Mouse (Mus musculus): ENCODE measurements around the gene Zfp36.

Gene Zfp36

DNA sequence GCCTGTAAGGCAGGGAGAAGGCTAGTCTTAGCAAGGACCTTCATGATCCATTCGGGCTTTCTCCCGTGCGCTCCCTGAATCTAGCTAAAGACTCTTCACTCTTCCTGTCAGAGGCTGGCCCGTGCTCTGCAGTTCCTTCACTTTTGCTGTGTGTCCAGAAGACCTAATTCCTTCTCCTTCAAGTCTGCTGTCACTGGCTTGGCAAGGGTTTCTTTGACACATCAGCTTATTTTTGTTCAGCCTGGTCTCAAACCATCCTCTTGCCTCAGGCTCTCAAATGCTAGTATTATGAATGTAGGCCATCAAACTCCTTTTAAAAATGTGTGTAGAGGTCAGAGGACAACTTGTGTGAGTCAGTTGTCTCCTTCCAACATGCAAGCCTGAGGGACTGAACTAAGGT, 3.6 kb upstream of the Zfp36 start:
- no peak for DNase-seq

DNA sequence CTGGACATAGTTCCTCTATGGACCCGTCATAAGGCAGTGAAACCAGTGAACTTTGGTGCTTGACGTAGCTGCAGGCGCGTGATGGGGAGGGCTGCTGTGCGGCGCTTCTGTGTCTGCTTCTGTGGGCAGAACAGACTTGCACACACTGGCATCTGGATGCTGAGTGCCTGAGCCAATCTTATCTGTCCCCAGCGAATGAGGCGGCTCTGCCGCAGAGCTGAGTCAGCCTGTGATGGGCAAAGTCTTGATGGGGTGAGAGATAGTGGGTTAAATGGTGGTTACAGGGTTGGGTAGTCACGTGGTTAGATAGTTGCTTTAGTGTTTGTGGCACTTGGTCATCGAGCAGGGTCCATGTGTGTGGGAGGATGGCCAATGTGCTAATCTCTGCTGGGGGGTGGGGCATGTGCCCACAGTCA, 2.9 kb upstream of the Zfp36 start:
- DNase-seq = peak; percentile 86 to 89

DNA sequence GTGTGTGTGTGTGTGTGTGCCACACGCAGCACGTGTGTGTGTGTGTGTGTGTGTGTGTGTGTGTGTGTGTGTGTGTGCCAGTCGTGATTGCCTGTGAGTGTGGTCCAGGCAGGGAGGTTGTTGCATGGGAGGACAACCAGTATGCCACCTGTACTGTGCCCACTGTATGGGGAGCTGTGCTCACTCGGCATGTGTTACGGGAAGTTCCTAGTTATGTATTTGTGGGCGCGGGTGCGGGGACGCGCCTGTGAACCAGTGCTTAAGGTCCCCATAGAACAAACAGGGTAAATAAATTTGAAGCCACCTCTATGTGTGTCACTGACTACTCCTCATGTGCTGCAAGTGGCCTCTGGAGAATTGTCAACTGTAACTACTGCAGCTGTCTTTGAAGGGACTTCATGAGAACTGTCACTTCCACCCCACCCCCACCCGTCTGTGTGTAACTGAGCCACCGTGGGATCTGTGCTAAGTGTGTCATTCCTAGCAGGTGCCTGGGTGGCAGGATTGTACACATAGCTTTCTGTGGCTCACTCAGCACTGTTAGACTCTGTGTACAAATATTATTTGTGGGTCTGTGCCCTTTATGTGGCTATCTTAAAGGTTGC, 2.4 kb upstream of the Zfp36 start:
- peak in 1 of 2 experiments; percentile 84 for DNase-seq

DNA sequence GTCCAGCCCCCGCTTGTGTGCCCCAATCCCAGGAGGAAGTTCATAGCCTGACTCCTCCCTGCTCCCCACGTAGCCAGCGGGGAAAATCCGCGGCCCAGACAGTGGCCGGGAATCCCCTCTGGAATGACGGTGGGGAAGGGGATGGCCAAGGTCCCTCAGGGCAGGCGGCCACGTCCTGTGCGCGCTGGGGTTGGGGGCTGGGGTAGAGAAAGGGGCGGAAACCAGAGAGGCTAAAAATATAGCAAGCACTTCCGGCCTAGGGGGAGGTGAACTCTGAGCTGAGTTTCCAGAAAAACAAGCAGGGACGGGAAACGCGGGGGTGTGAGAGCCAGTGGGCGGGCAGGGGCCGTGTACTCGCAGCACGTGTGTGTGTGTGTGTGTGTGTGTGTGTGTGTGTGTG, 1.9 kb upstream of the Zfp36 start:
- peak; percentile 94 to 96 for DNase-seq

DNA sequence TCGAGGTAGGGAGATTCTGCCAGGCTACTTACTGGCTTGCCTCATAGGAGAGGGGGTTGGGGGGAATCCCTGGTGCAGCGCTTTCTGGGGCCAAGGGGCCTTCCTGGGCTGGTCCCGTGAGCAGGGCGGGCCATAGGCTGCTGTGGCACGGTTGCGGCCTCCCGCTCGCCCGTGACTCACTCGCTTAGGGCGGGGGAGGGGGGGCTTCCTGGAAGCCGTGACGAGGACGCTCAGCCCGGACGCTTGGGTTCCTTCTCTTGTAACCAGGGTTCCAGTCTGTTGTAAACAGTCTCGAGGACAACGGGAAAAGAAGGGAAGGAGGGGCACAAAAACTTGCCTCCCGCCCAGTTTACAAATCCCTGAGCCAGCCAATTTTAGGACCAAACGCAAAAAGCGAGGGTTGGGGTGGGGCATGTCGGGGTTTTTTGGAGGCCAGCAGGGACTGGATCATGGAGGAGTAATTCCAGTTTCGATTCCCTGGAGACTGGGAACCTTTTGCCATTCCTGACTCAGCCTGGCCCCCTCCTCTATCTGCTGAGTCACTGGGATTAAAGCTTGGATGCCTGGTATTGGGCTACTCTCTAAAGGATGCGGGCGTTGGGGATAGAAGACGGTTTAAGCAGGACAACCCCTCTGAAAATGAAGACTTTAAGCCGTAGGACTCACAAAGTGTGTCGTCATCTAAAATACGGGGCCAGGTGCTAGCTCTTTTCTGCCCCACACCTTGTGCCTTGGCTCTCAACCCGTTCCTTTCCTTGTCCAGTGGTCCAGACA, 1.2 kb upstream of the Zfp36 start:
- peak; percentile 93 to 95 for DNase-seq

DNA sequence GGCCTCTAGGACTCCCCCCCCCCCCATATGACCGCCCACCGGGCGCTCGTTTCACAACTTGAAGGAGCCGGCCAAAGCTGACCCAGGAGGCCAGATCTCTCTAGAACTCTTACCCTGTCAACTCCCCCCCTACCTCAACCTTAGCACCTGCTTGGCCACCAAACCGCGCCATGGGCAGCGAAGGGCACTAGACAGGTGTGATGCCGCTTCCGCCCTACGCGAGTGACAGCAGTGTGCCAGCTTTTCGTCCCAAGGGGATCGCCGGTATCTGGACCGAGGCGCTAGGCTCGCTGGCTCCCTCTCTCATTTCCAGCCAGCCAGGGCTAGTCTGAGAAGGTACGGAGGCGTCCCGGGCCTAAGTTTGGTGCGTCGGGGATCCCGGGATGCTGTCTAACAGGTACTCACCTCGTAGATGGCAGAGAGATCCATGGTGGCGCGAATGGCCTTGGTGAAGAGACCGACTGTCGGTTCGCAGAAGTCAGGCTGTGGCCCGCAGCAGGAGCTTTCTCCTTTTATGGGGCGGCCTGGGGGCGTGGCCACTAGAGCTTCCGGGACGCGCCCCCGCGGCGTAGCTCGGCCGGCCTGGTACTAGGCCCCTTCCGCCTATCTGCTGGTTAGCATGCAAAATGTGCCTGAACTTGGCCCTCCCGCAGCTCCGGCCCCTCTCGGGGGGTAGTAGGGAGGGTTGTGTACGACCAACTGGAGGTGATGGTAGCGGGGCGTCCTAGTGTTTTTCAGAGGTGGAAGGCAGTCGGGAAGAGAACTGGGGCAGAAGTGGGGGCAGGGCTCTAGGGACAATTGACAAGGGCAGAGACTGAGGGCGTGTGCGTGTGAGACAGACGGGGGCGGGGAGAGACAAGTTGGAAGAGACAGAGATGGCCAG, 1.0 kb downstream of the Zfp36 start:
- peak; percentile 99 for DNase-seq

DNA sequence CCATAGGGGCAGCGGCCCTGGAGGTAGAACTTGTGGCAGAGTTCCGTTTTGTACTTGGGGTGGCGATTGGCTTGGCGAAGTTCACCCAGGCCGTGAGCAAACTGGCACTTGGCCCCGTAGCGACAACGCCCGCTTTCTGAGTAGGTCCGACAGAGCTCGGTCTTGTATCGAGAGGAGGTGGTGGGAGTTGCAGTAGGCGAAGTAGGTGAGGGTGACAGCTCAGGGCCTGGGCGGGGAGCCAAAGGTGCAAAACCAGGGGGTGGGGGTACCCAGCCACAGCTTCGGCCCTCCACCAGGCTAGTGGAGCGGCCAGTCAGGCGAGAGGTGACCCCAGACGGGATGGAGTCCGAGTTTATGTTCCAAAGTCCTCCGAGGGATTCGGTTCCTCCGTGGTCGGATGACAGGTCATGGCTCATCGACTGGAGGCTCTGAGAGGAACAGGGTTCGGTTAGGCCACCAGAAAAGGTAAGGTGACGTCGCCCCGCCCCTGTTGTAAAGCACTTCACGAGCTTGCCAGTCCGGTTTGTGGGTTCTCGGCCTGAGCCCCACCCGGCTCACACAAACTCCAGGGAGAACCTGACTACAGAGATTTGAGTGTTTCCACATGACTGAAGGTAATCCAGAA, 1.9 kb downstream of the Zfp36 start:
- peak; percentile 78 to 79 for DNase-seq

DNA sequence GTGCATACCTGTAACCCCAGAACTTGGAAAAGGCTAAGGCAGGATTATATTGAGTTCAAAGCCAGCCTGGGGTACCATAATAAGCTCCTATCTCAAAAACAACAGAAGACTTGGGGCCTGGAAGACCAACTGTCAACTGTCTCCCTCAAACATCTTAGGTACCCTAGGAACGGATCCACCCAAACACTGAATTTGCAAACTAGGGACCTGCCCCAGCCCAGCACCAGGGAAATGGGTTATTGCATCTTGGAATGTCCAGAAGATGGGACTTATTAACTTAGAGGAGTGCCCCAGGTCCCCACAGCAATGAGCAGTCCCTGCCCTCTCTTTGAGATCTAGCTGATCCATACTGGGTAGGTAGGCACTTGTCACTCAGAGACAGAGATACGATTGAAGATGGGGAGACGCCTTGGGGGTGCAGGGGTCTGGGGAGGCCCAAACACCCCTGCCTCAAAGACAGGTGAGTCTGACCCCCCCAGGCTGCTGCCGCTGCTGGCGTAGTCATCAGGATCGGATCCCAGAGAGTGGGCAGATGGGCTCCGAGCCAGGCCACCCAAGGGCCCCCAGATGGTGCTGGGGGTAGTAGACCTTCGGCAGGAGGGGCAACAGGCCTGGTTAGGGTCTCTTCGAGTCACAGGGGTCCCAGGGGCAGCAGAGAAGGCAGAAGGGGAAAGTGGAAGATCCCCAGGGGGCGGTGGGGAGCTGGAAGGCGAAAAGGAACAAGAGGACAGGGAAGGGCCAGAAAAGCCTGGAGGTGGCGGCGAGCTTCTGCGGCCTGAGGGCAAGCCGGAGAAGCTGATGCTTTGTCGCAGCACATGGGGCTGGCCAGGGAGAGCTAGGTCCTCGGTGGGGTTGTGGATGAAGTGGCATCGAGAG, 2.6 kb downstream of the Zfp36 start:
- DNase-seq = peak; percentile 58 to 67

DNA sequence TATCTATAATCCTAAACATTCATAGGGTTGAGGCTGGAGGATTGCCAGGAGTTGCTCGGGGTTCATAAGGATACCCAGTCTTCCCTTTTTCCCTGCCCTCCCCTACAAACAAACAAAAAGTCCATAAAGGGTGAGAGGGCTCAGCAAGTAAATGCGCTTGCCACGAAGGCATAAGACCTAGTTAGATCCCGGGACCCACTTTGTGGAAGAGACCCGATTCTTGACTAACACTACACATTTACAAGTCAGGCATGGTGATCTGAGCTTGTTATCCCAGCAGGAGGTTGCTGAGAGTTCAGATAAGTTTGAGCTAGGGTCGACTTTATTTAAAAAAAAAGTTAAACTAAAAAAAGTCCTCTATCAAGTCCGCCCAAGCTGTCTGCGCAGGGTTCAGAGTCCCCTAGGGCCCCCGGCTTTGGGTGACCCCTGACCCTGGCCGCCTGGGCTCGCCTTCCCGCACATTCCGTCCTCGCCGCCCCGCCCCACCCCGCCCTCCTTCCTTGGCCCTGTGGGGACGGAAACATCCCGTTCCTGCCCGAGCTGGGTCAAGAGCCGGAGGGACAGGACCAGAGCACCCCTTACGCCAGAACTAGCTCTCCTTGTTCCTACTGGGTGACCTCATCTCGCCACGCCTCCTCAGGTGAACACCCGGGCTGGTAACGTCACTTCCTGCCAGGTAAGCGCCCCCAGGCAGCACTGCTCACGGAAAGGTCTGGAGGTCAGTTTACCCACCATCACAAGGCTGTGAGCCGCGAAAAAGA, 3.9 kb downstream of the Zfp36 start:
- DNase-seq = peak; percentile 87 to 88

DNA sequence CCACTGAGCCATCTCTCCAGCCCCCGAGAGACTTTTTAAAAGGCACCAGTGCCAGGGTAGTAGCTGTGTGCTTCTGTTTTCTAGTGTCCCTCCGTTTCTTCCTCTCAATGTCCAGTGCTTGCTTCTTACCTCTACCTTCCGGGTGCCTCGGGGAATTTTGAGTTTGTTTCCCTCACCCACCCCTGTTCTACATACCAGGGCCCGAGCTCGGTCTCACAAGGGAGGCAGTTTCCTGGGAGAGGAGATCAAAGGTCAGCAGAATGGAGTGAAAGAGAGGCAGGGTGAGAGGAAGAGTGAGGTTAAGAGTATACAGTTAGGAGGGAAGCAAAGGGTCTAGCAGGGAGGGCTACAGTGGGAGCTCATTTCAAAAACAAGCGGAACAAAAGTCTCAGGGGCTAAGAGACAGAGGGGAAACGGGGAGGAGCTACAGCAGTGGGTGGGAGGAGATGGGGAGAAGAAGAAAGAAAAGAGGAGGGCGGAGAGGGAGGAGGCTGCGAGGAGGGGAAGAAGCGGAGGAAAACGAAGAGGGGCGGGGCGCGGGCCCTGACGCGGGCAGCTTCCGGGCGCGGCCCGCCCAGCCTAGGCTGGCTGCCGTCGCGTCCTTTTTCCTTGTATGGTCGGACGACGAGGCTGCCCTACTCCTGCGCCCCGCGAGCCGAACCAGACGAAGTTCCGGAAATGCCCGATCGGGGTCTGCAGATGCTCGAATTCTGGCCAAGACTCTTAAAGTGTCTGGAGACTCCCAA, 4.7 kb downstream of the Zfp36 start:
- DNase-seq = peak; percentile 93 to 94

DNA sequence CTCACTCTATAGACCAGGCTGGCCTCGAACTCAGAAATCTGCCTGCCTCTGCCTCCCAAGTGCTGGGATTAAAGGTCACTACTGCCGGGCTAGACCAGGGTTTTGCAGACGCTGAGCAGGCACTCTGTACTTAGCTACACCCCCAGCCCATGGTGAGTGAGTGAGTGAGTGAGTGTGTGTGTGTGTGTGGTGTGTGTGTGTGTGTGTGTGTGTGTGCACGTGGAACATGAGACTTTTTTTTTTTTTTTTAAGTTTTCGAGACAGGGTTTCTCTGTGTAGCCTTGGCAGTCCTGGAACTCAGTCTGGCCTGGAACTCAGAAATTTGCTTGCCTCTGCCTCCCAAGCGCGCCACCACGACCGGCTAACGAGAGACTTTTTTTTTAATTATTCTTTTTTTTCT, 5.4 kb downstream of the Zfp36 start:
- DNase-seq = no peak

DNA sequence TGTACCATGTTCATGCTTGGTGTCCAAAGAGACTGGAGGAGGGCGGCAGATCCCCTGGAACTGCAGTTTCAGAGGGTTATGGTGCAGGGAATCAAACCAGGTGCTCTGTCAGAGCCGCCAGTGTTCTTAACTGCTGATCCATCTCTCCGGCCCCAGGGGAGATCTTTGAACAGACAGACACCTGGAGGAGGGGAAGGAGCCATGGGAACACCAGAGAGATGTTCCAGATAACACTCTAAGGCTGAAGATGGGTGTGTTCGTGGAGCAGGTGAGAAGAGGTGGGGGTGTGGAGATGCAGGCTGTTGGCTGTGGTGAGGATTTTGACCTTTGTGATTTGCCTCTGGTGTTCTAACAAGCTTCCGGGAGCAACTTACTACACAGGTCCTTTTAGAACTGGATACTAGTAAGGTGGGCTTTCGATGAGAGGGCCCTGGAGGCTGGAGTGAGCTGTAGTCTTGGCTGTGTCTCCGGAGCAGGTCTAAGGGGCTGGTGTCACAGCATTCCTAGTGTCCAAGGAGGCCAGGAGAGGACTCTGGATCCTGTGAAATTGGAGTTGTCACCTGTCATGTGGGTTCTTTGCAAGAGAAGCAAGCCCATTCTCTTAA, 6.1 kb downstream of the Zfp36 start:
- DNase-seq = peak in 1 of 2 experiments; percentile 24

DNA sequence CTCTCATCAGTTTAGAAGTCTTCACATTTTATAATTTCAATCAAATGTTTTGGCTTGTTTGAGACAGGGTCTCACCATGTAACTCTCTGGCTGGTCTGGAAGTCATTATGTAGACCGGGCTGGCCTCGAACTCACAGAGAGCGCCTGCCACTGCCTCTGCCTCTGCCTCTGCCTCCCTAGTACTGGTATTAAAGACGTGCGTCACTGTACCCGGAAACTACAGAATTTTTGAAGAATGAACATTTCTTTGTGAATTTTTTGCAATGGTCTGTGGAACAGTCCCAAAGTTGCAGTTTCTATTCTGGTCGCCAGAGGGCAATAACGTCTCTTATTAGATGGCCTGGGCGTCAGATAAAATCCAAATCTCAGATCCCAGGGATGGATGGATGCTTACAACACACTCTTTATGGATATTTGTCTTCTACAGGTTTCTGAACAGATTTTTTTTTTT, 6.9 kb downstream of the Zfp36 start:
- peak; percentile 88 to 89 for DNase-seq

DNA sequence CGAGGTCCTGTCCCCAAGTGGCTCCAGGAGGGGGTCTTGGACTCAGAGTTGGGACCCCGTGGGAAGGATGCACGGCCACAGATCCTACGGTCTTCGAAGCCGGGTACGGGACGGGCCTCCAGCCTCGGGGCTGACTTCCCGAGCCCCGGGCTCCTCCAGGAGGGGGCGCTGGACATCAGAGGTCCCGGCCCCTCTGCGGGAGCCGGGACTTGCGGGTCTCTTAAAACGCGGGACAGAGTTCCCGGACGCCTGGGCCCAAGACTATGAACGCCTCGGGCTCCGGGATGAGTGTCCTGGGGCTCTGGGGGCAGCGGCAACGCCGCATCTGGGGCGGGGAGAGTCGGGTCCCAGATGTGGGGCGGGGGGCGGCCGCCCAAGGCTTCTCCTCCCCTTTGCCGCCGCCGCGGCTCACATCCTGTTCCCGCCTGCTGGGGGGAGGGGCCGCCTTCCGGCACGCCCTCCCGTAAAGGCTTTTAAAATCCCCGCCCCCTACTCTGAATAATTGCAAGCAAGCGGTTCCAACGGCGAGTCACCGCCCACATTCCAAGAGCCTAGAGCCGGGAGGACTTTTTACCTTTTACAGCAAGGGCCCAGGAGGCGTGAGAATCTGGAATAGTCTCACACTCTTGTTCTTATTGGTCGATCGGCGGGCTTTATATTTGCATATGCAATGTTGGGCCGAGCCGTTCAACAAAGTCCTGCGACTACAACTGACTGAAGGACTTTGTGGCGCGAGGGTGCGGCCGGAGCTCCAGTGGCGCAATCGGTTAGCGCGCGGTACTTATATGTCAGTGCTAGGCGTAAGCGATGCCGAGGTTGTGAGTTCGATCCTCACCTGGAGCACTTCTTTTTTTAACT, 7.6 kb downstream of the Zfp36 start, which contains the start of gene Plekhg2:
TSS of gene Plekhg2 (minus strand) at position 349 of the 858 bp plus-strand sequence.
- peak; percentile 98 for DNase-seq

DNA sequence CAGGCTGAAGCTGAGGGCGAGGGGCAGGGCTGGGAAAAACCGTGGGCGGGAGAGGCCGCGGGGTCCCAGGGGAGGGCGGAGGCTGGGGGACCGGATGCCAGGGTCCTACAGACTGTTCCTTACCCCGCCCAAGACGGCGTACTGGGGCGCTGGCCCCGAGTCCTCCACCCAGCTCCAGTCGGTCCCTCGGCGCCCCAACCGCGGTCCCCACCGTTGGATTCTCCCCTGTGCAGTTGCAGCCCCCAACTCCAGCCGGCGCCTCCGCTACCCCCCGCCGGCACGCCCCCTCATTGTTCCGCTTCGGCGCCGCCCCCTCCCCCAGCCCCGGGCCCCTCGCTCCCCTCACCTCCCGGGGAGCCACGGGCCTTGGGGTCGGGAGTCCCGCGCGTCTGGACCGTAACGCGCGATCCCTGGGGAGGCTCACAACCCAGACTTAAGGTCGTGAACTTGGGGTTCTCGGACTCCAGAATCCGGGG, 8.5 kb downstream of the Zfp36 start:
- peak; percentile 51 to 52 for DNase-seq

DNA sequence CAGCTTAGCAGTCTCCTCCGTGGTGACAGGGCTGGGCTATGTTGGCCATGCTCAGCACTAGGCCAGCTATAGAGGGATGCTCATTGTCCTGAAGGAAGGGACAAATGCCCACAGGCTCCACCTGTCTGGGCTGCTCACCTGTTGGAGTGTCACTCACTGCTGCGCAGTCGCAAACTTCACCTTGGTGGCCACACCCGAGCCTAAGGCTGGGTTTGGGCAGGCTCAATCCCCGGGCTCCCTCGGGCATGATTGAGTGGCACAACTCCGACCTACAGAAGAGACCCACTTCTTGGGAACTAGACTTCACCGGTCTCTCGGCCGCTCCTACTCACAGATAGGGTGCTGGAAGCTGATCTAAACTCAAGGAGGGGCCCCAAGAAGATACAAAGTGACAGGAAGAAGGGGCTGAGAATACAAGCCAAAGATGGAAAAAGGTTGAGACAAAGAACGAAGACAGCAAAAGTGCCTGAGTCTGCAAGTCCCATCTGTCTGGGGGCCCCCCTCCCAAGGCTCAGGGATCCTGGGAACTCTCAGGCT, 9.0 kb downstream of the Zfp36 start:
- peak in 1 of 2 experiments; percentile 13 for DNase-seq

DNA sequence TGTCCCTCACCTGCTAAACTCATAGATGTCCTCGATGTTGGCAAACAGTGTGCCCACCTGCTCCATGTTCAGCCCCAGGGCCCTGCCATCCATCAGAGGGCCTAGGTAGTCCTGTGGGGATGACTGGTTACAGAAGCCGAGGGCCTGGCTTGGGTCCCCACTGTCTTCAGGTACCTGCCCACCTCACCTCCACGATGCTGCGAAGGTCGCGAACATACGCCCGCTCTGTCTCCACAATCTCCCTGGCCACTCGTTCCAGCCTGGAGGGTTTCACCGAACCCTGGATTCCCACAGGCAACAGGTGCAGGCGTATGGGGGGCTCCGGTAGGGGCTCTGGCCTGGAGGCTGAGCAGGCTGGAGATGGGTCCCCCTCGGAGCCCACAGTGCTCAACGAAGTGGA, 10.0 kb downstream of the Zfp36 start:
- DNase-seq = no peak

DNA sequence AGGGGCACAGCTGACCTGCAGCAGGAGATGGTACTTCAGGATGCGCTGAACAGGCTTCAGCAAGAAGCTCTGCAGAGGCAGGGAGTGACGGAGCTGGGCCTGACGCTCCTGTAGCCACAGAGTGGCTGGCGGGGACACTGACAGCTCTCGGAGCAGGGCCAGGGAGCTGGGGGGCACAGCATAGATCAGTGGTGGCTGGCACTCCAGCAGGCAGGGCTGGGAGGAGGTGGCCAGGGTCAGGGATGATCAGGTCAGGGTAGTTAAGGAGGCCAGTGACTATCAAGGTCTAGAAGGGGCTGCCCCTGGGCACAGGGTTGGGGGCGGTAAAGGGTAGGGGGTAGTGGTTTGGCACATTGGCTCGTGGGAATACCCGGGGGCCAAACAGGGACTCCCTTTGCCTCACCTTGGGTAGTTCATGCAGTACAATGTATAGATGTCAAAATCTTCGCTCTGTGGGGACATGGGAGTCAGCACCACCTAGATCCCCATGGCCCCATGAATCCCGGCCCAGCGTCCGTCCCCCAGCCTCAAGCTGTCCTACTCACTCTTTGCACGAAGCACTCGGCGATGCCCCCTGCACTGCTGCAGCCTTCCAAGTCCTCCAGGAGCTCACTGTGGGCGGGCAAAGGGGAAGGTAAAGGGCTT, 11.7 kb downstream of the Zfp36 start:
- DNase-seq = no peak
